Mouse (Mus musculus) erythroblast, embryonic 14.5 days (primary cell): ENCODE data around the gene Pigc. TPM values are rescaled to one million over a fixed set of nuclear protein-coding genes. Genes with fewer than 3 reads are reported as not detected.

ENCODE experiments used
- H3K27me3 ChIP-seq: 2 replicates; pipeline ENCODE4 v1.6.1; 2012; ENCODE audit warnings: inconsistent platforms; ENCODE audit not compliant: control insufficient read depth
- H3K36me3 ChIP-seq: 2 replicates; pipeline ENCODE4 v1.6.1; 2012; ENCODE audit warnings: mild to moderate bottlenecking, inconsistent platforms; ENCODE audit not compliant: control insufficient read depth
- H3K4me1 ChIP-seq: 2 replicates; pipeline ENCODE4 v1.6.1; 2012; ENCODE audit warnings: inconsistent platforms; ENCODE audit not compliant: control insufficient read depth
- H3K4me3 ChIP-seq: replicated peaks from 2 replicates; pipeline ENCODE3; 2012; ENCODE audit warnings: moderate library complexity, mild to moderate bottlenecking, inconsistent platforms
- H3K9me3 ChIP-seq: 2 replicates; pipeline ENCODE4 v1.6.1; 2012; ENCODE audit warnings: low read length, inconsistent platforms, mixed read lengths; ENCODE audit not compliant: control insufficient read depth
- GATA1 ChIP-seq: IDR thresholded peaks from 2 replicates; pipeline ENCODE4 v1.6.1; 2012; ENCODE audit warnings: low read length, inconsistent platforms, mixed read lengths
- TAL1 ChIP-seq: IDR thresholded peaks from 3 replicates; pipeline ENCODE4 v1.6.1; 2012; ENCODE audit warnings: low read length, inconsistent platforms, mixed read lengths
- polyA plus RNA-seq: library from polyadenylated mRNA; stranded (reverse); fragments of >175 nt; gene quantifications from 2 replicates; pipeline ENCODE4 v1.2.3, GENCODE M21; 2012

The Pigc gene
- polyA plus RNA-seq: 0.07 and 0.21 TPM in 2 replicates

DNA sequence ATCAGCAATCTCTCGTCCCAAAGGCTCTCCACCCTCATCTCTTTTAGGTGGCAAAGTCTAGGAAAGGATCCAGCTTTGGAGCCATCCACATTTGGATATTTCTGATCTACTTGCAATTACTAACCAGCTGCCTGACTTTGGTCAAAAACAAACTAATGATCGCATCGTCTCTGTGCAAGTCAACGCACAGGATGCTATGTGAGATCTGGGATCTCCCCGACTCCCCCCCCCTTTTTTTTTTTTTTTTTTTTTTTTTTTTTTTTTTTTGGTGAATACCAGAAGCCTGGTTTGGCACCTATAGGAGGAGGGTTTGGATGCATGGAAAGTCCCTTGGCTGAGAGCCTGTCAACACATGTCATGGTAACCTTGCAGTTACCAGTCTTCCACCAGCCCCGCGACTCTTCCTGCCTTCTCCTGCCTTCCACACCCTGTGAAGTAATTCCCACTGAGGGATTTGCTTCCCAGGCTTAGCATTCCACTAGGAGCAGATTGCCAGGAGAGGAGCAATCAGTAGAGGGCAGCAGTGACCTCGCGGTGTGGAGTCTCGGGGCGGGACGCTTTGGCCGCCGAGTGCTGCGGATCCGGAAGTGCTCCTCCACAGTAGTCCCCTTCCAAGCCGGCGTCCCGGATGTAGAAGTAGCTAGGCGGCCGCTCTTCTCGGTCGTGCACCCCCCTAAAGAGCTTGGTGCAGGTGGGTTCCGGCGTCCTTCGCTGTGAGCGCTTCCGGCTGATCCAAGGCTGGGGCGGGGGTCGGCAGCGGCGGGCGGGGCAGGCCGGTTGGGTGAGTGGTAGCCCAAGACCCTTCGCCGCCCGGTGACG is at the start of gene Pigc:
Gene Pigc (plus strand): TSS at position 598 of the 819 bp plus-strand sequence.
- Histone ChIP-seq H3K4me1 (peaks cover 23% of the 10 kb centered on the region), H3K27me3 (peaks cover 22% of the 10 kb centered on the region), H3K9me3 (no peaks in the 10 kb centered on the region), H3K4me3 (peak within 1 kb of the TSS; percentile 83), H3K36me3 (peaks cover 8% of the 10 kb centered on the region)
- TF ChIP-seq TAL1 (peak; percentile 7; the same call in 1 of the 3 replicates), GATA1 (no peak)

DNA sequence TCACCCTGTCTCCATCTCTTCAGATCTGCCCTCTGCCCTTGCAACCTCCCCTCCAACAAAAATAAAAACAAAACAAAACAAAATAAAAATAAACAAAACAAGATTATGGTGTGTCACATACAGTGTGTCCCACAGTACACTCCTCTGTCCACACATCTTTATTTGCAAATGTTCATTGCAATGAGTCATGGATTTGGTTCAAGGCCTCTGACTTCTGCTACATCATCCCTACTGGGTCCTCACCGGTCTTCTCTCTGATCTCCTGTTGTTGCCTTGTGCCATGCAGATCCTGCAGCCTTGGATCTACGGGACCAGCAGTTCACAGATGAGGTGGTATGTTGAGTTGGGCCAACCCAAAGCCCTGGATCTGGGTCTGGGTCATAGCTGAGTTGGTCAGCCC is 49.4 kb upstream of the Pigc start:
- no peak overlapping the region for H3K4me3 ChIP-seq
- TF ChIP-seq TAL1 (no peak), GATA1 (no peak)
- H3K27me3 ChIP-seq: peaks cover 2% of the 10 kb centered on the region
- H3K4me1 ChIP-seq: peaks cover 4% of the 10 kb centered on the region
- no peaks in the 10 kb centered on the region for H3K36me3 ChIP-seq
- H3K9me3 ChIP-seq: no peaks in the 10 kb centered on the region

DNA sequence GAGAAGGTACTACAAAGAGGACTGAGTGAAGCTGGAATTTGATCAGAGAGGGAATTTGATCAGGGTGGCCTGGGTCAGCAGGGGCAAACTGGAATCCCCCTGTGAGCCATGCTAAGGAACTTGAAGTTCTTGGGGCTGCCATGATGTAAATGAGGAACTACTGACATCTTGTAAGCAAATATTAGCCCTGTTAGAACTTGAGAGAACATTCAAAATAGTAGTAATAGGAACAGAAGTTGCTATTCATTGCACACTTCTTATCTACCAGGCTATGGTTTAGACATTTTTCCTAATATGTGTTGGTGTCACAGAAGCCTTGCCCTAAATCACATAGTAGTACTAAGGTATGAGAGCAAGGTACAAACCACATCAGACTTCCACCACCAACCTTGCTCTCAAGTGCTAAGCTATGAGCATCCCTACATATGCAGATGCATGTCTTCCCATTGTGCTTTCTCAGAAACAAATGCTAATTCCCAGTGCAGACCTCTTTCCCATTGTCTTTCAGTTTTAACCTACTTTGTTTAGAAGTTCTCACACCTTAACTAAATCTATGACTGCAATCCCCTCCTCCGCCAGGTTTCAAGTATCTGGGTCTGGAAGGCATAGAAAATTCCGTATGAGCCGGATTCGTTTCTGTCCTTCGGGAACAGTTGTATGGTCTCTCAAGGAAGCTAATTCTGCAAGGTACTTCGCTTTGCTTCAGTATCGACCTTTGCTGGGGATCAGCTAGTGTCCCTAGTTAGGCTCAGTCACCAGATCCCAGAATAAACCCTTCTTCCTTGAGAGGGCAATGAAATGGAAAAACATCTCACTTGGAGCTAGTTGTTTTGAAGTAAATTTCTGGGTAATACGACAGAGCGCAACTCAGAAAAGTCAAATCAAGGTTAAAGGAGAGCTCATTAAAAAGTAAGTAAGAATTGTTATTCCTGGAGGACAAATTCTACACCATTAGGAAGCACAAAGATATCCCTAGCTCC is 48.2 kb upstream of the Pigc start:
- peaks cover 4% of the 10 kb centered on the region for H3K4me1 ChIP-seq
- no peaks in the 10 kb centered on the region for H3K36me3 ChIP-seq
- TF ChIP-seq TAL1 (no peak), GATA1 (no peak)
- H3K9me3 ChIP-seq: no peaks in the 10 kb centered on the region
- H3K27me3 ChIP-seq: peaks cover 2% of the 10 kb centered on the region
- no peak overlapping the region for H3K4me3 ChIP-seq

DNA sequence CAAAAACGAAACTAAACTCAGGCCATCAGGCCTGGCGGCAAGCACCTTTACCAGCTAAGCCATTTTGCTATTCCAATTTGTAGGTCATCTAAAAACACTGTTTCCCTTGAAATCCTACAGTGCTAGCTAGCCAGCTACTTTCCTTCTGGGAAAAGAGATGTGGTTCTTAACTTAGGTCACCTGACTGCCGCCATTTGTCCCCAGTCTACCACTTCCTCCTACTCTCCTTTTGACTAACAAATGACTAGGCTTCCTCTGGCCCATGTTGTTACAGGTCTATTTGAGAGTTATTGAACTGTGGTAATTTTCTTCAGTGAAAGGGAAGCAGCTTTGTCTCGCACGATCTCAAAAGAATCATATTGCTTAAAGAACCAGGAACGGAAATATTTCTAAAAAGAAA is 47.1 kb upstream of the Pigc start:
- Histone ChIP-seq H3K4me3 (no peak overlapping the region), H3K4me1 (peaks cover 2% of the 10 kb centered on the region), H3K36me3 (no peaks in the 10 kb centered on the region), H3K27me3 (no peaks in the 10 kb centered on the region), H3K9me3 (no peaks in the 10 kb centered on the region)
- TF ChIP-seq GATA1 (no peak), TAL1 (no peak)

DNA sequence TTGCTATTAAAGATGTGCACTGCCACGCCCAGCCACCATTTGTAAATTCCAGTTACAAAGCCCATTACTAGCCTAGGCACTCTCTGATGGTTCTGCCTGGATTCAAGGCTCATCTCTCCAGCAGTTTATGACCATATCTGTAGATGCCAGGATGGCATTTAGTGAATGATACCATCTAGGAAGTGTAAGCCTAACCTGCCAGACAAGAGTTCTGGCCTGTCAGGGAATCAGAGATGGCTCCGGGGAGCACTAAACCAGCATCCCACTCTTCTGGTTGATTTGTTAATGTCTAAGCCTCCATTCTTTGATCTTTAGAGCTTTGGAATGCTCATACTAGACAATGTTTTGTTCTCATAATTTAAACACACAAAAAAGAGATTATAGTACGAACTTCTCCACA is 44.7 kb upstream of the Pigc start:
- H3K36me3 ChIP-seq: no peaks in the 10 kb centered on the region
- no peak overlapping the region for H3K4me3 ChIP-seq
- H3K27me3 ChIP-seq: no peaks in the 10 kb centered on the region
- TF ChIP-seq GATA1 (no peak), TAL1 (no peak)
- no peaks in the 10 kb centered on the region for H3K9me3 ChIP-seq
- H3K4me1 ChIP-seq: peaks cover 2% of the 10 kb centered on the region

DNA sequence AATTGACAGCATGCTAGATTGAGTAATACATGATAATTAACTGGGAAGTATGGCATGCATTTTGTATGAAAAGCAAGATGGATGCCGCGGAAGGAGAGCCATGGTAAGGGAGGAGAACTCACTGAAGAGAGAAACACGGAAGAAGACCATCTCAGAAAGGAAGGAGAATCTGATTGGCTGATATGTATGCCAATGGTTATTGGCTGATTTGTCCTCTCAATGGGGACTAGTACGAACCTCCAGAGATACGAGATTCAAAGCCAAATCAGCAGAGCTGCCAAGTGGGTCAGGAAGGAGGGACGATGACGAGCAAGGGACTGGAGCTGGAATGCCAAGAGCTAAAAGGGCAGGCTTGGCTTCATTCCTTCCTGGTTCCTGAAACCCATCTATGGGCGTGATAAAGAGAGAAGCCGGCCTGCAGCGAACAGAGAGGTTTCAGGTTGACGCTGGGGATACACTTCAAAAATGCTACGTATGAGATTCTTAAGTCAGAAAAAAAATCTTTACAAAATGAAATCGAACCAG is 43.6 kb upstream of the Pigc start:
- H3K4me1 ChIP-seq: peaks cover 2% of the 10 kb centered on the region
- H3K27me3 ChIP-seq: no peaks in the 10 kb centered on the region
- no peaks in the 10 kb centered on the region for H3K36me3 ChIP-seq
- TF ChIP-seq GATA1 (no peak), TAL1 (no peak)
- no peak overlapping the region for H3K4me3 ChIP-seq
- H3K9me3 ChIP-seq: no peaks in the 10 kb centered on the region

DNA sequence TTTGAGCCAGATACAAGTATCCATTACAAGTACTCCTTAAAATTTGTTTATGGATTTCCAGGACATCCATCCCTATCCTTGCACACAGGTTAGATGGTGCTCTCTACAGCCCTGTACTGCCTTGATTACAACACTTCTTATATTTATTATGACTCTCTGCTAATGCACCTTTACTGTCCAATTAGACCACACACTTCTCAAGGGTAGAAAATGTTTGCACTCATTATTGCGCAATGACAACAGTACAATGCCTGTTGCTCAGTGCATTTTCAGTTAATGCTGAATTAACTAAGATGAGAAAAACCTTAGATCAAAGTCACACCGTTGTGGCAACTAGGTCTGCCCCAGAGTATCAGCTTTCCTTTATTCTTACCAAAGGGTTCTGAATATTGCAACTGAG is 41.0 kb upstream of the Pigc start:
- TF ChIP-seq TAL1 (no peak), GATA1 (no peak)
- Histone ChIP-seq H3K4me3 (no peak overlapping the region), H3K36me3 (no peaks in the 10 kb centered on the region), H3K9me3 (no peaks in the 10 kb centered on the region), H3K4me1 (no peaks in the 10 kb centered on the region), H3K27me3 (no peaks in the 10 kb centered on the region)

DNA sequence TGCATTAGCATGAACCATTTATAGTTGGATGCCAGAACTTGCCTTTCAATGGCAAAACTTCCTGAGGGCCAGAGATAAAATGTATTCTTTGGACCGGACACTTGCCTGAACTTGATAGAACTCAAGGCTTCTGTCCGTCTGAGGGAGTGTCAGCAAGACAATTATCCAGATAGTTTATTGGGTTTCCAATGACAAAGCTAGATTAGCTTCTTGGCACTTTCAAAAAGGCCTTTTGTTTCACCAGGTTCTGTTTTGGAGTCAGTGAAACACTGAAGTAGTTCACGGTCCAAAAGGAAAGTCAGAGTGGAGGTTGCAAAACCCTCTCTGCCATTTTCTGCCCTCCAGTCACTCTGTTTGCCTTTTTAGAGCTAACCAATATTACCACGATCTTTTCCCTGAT is 37.7 kb upstream of the Pigc start:
- TF ChIP-seq TAL1 (no peak), GATA1 (no peak)
- no peaks in the 10 kb centered on the region for H3K4me1 ChIP-seq
- H3K4me3 ChIP-seq: no peak overlapping the region
- no peaks in the 10 kb centered on the region for H3K27me3 ChIP-seq
- no peaks in the 10 kb centered on the region for H3K36me3 ChIP-seq
- no peaks in the 10 kb centered on the region for H3K9me3 ChIP-seq

DNA sequence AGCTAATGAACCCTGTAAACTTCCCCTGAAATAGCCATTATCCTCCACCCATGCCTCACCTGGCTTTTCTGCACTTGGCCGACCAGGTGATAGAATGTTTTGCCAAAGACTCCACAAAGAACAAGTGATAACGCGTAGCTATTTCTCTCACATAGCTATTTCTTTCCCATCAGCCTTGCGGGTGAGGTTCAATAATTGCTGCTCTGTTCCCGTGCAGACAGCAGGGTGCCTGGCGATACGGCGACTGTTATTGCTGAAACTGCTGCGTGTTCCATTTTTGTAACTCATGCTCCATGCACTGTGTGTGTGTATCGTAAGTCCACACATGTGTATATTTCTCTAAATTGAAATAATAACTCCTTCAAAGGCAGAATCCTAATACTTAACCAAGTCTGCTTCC is 37.2 kb upstream of the Pigc start:
- Histone ChIP-seq H3K27me3 (no peaks in the 10 kb centered on the region), H3K9me3 (no peaks in the 10 kb centered on the region), H3K4me3 (no peak overlapping the region), H3K36me3 (no peaks in the 10 kb centered on the region), H3K4me1 (no peaks in the 10 kb centered on the region)
- TF ChIP-seq TAL1: no peak
- no peak for TF ChIP-seq GATA1
